Mouse (Mus musculus): ENCODE data around the gene Ctnnd2.

DNA sequence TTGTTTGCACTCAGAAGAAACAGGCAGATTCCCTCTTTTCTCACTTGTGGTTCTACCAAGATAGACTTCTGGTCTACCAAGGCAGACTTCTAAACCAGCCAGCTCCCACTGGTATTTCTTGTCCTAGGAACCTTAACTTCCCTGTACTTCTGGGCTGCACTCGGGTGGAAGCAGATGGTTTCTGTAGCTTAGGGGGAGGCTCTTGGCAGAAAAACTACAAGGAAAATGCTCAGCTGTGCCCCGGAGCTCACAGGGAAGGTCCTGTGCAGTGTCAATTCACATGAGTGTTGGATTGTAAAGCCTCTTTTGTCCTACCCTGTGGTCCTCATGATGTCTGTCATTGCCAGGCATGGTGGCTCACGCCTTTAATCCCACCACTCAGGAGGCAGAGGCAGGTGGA, 546.4 kb downstream of the Ctnnd2 start:
- TF ChIP-seq CTCF (IDR thresholded peaks at IDR 0.05) (no peak), EP300 (IDR thresholded peaks at IDR 0.05; ENCODE audit: insufficient read depth, low read depth, low read length) (no peak)
